Mouse (Mus musculus) lung, adult 2 months (tissue): ENCODE measurements at regions not wholly inside any gene's neighbourhood (a gene's known extent, or its start where the extent isn't known, plus 50 kb on each side); places are given as distances from the start of the nearest gene placed in this dataset.

Experiments used
- CTCF ChIP-seq: fragments of 200-500 bp; IDR thresholded peaks from 2 replicates; pipeline ENCODE4 v1.5.1; 2011; ENCODE audit warnings: mild to moderate bottlenecking, low read length, control low read depth; ENCODE audit not compliant: insufficient read depth
- POLR2A ChIP-seq: fragments of 200-500 bp; IDR thresholded peaks from 2 replicates; pipeline ENCODE4 v1.6.1; 2011; ENCODE audit warnings: low read depth, mild to moderate bottlenecking, control low read depth, low read length, borderline replicate concordance; ENCODE audit errors: extremely low read depth

GRCm38 (mm10) chr3:117061831-117062230 is 93.0 kb upstream of the Palmd start:
- no peak for TF ChIP-seq POLR2A
- peak; percentile 11; the same call in 1 of the 2 replicates for TF ChIP-seq CTCF
